Mouse (Mus musculus) kidney, postnatal 14 days (tissue): Measurements from ENCODE around the gene Baz1a.
"Not testable (repeated sequence)": the region's sequence is repeated elsewhere in the genome, so short reads cannot be mapped to it uniquely, and the experiment has no call there.

Experiments used
- DNase-seq: peaks from one replicate; pipeline ENCODE4 v3.0.0; 2022; ENCODE audit warnings: mixed read lengths

The Baz1a gene

GRCm38 (mm10) chr12:54980532-54980931 lies 33.6 kb downstream of the Baz1a start:
- DNase-seq, result no peak

DNA sequence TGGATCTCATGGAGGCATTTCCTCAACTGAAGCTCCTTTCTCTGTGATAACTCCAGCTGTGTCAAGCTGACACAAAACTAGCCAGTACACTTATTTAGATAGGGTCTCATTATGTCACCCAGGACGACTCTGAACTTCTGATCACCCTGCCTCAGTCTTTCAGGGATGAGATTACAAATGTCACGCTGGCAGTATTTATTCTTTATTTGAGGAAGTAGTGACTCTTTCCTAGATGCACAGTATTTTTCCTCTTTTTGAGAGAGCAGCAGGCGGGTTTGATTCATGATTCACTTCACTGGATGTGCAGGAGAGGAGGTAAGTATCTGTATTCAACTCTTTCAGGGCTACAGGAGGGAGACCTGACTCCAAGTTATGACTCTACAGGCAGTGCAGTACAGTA lies 45.1 kb downstream of the Baz1a start:
- DNase-seq, result no peak

- no peak for DNase-seq
Observed at GRCm38 (mm10) chr12:54965532-54966160, 48.5 kb downstream of the Baz1a start.

DNA sequence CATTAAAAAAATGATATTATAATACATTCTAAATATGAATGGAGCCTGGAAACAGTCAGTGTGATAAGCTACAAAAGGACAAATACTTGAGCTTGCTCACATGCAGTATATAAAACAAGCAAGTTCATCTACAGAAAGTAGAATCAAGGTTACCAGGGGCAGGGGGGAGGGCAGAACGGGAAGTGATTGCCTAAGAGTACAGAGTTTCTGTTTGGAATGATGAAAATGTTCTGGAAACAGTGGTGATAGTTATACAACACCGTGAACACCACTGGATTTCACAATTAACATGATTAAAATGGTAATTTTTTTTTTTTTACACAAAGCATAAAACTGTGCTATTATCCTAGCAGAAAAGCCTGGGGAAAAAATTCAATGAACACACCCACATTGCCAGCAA lies 54.6 kb downstream of the Baz1a start:
- no peak for DNase-seq

GRCm38 (mm10) chr12:54956974-54957373 lies 57.2 kb downstream of the Baz1a start:
- DNase-seq, result no peak

DNA sequence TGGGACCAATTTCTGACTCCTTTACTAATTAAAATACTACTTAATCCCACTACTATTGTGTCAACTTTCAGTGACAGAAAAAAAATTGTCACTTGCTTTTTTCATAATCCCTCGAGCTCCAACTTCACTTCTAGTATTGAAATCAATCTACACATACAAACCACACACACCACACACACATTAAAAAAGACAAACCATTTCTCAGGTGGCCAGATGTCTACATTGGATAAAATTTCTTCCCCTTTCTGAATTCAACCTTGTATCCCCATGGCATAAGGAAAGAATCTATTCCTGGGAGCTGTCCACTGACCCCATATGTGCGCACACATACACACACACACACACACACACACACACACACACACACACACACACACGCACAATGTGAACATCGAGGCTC lies 57.7 kb downstream of the Baz1a start:
- DNase-seq, result no peak

GRCm38 (mm10) chr12:54946116-54946515 lies 68.0 kb downstream of the Baz1a start:
- DNase-seq, result no peak

DNA sequence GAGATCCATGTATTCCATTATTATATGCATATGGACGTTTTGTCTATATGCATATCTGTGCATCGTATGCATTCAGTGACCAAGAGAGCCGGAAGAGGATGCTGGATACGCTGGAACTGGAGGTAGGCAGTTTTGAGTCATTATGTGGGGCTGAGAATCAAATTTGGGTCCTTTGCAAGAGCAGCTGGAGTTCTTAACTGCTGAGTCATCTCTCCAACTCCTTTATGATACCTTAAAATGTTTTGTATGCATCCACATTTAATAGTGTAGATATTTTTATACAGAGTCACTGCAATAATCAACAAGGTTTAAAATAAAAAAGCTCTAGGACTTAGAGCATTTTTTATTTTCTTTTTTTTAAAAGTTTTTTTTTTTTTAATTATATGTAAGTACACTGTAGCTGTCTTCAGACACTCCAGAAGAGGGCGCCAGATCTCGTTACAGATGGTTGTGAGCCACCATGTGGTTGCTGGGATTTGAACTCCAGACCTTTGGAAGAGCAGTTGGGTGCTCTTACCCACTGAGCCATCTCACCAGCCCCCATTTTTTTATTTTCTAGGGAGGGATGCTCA lies 71.5 kb downstream of the Baz1a start:
- not testable (repeated sequence) for DNase-seq

DNA sequence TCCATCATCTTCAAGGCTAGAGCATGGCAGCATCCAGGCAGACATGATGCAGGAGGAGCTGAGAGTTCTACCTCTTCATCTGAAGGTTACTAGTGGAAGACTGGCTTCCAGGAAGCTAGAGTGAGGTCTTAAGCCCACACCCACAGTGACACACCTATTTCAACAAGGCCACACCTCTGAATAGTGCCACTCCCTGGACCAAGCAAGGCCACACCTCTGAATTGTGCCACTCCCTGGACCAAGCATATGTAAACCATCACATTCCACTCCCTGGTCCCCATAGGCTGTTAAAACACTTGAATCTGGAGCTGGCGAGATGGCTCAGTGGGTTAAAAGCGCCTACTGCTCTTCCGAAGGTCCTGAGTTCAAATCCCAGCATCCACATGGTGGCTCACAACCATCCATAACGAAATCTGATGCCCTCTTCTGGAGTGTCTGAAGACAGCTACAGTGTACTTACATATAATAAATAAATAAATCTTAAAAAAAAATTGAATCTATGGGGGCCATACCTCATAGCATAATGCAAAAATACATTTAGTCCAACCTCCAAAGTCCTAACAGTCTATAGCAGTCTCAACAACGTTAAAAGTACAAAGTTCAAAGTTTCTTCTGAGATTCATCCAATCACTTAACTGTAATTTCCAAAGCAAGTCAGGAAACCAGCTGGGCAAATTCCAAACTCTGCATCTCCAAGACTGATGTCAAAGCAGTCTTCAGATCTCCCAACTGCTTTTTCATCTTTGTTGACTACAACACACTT lies 76.4 kb downstream of the Baz1a start:
- not testable (repeated sequence) for DNase-seq

- DNase-seq, result no peak
Observed at GRCm38 (mm10) chr12:54910387-54910786, 103.8 kb downstream of the Baz1a start.

DNA sequence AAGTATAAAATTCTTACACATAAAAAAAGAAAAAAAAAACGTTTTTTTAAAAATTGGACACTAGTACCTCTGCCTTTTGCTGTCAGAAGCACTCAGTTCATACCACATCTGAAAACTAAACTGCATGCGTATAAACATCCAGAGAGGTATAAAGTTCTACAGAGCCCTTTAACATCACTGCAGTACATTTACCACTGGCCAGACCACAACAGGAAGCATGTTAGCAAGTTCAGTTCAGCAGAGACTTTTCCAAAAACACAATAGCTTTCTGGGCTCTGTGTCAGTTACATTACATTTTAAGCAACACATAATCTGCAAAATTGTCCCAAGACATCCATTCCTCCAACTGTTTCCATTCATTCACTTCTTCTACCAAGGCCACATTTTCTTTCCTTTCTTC lies 121.6 kb downstream of the Baz1a start:
- DNase-seq, result not testable (repeated sequence)

DNA sequence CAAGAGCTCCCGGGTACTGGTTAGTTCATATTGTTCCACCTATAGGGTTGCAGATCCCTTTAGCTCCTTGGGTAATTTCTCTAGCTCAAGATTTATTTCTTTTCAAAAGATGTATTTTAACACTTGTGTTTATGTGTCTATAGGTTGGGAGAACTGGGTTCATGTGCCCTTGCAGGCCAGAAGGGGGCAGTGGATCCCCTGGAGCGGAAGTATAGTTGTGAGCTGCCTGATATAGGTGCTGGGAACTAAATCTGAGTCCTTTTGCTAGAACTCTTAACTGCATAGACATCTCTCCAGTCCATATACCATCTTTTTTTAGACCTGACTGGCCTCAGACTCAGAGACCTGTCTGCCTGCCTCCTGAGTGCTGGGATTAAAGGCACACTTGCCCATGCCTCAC lies 123.7 kb downstream of the Baz1a start:
- DNase-seq, result no peak

DNA sequence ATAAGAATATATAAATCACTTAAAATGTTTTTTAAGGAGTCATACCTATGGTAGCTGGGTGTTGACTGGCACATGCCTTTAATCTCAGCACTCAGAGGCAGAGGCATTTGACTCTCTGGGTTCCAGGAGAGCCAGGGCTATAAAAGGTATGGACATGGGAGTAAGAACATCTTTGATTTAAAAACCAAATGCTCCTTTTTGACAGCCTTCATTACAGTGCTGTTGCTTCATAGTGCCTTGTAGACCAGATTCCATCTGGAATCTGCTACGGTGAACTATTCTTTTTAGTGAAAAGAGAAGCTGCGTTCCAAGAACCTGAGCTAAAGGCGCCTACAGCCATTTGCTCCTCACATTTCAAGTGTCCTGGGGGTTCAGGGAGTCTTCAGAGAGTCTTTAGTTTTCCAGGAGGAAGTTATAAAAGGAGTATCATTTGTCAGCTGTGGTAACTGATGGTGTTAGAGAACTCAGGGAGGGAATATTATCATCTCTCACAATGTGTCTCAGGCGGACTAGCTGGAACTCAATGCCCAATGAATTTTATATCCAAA lies 126.5 kb downstream of the Baz1a start:
- DNase-seq, result no peak

DNA sequence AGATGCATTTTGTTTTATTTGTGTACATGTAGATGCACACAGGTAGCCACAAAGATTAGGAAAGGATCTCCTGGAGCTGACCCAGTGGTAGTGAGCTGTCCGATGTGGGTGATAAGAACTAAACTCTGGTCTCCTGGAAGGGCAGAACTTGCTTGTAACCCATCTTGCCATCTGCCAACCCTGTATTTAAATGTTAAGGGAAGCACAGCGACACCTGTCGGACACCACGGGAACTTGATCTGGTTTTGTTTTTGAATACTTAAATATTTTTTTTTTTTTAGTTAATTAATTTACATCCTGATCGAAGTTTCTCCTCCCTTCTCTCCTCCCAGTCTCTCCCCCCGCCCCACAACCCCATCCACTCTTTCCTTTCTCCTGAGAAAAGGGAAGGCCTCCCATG lies 134.5 kb downstream of the Baz1a start:
- DNase-seq, result peak; percentile 58

- no peak for DNase-seq
Observed at GRCm38 (mm10) chr12:54879211-54879610, 134.9 kb downstream of the Baz1a start.

DNA sequence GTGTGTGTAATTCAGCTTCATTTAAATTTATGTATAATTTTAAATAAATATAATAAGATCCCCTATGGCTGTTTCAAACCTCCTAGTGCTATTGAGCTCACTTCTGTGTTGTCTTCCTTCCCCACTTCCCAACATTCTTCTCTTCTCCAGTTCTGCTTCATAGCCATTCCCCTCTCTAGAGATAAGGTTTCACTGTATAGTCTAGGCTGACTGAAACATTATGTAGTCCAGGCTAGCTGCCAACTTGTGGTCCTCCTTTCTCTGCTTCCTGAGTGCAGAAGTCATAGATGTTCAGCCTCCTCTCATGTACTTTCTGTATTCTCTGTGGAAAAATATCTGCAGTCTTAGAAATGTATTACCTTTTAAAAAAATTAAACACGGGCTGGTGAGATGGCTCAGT lies 136.3 kb downstream of the Baz1a start:
- DNase-seq, result no peak

DNA sequence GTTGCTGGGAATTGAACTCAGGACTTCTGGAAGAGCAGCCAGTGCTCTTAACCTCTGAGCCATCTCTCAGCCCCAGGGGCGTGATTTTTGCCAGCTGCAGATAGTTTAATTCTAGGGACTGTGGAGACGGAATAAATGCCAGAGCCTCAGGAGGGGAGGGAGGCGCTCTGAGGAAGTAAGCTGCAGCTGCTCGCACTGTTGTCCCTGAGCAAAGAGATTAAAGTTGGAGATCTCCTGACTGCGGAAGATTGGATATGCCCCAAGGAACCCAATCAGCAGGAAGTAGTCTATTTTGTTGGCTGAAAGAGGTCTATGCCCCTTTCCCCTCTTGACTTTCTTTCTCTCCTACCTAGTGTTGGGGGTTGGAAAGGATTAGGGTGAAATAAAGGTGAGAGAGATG lies 137.3 kb downstream of the Baz1a start:
- no peak for DNase-seq

GRCm38 (mm10) chr12:54874711-54875110 lies 139.4 kb downstream of the Baz1a start:
- no peak for DNase-seq

DNA sequence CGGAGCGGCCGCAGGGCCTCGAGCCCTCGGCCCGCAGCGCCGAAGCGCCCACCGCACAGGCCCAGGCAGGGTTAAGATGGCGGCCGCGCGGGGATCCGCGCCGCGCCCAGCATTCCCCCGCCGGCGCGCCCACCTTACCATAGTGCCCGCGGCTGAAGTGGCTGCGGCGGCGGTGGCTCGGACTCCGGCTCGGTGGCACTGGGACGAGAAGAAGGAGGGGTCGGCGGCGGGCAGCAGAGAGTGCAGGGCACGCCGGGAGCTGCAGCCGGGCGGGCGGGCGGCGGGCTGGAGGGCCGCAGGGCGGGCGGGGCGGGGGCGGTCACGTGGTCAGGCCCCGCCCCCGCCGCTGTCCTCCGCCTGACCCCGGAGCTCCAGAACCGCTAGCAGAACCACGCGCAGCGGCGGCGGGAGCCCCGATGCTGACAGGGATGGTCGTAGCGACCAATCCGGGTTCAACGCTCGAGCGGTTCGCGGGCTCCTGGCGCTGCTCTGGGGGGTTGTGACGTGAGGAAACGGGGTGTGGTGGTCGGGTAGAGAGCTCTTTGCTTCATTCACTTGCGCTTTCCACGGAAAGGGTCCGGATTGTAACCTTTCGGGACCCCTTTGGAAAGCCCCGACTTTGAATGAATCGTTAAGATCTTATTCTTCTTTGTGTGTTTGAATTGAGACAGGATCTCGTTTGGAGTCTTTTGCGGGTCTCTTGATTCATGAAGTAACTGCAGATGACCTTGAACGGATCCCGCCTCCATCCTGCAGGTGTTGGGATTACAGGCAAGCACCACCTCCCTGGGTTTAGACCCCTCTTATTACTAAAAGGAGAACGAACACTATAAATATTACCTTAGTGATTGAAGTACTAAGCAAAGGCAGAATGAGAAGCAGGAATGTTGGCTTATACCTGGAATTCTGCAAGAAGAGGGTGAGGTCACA lies 151.3 kb downstream of the Baz1a start, which contains the start of gene Cfl2:
TSS of gene Cfl2 (minus strand) at position 272 of the 930 bp plus-strand sequence.
- peak; percentile 92 for DNase-seq

DNA sequence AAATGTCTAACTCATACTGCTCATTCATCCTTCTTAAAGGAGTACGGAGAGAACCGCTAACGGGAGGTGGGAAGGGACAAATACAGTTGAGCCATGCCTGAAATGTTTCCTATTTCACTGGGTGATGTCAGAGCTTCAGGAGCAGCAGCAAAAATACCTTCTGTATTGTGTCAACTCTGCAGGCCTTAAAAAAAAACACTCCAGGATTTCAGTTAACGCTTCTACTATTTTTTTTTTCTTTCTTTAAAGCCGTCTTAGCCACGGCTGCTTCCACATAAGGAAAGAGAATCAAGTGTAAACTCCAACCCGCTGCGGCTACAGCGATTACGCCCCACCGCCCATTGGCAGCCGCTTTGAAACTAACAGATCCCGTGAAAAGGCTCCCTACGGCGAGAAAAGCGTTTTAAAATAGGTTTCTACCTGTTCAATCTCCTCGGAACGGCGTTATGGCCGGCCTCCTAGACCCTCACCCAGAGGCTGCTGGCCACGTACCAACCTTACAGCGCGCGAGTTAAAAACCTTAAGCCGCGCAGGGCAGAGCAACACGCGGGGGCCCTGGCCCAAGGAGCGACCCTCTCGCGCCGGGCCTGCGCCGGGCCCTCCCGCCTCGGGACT lies 152.1 kb downstream of the Baz1a start:
- peak; percentile 47 for DNase-seq

DNA sequence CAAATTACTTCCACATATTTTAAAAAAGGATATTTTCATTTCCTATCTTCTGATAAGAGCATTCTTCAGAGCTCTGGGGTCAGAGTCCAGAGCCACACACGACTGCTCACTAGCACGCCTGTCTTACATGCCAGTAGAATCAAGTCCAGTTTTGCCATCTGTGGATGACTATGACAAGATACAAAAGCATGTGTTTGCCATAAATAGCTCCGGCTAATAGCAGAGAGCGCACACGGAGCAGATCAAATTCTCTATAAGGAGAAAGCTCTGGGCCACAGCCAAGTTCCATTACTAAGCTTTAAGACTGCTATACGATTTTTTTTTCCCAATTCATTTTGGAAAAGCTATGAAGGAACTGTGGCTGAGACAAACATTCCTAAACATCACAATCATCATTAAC lies 154.6 kb downstream of the Baz1a start:
- no peak for DNase-seq

- DNase-seq, result no peak
Observed at GRCm38 (mm10) chr12:54850551-54850950, 163.6 kb downstream of the Baz1a start.
